Mouse (Mus musculus): ENCODE results near the gene Cish. TPM values are rescaled to one million over a fixed set of nuclear protein-coding genes. Genes with fewer than 3 reads are reported as not detected.

Cish gene
- polyA plus RNA-seq, 1 experiment from 2014 or later: 4.4 TPM

DNA sequence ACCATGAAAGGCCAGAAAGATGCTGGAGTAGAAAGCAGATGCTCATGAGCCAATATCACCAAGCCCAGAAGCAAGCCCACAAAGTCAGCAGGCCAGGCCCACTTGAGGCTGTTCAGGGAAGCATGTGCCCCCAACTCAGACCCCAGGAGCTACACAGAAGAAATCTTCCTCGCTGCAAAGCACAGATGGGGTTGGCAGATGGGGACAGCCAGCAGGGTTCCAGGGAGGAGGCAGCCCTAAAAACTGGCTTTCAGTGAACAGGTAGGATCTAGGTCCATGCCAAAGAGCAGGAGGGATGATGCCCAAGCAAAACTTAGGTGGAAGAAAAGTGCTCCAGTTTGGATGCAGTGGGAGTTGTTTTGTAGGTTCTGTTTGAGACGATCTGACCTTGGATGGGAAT is 35.4 kb upstream of the Cish start:
- H3K4me1 ChIP-seq (ENCODE audit: control insufficient read depth, insufficient read depth, low read length): no peaks in the 10 kb centered on the region
- 77% methylated on average over 2 of the region's 2 CpGs for WGBS
- ATAC-seq (ENCODE audit: insufficient number of reproducible peaks, low FRiP score, low TSS enrichment, low read depth): no peak

DNA sequence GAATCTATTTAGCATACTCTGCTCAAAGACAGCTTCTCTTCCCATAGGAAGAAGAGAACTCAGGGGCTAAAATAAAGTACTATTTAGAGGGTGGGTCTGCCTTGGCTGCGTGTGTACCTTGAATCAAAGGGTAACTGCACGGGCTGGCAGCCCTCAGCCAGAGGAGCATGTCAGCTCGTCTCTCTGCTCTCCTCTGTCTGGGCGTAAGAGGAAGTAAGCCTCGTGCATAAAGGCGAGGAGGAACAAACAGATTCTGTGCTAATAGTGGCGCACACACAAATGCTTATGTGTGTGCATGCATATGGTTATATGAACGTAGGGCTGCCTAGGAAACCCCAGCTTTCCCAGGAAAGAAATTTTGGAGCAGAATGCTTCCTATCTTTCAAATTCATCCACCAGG is 35.0 kb upstream of the Cish start:
- WGBS: 79% methylated on average over 8 of the region's 8 CpGs
- Histone ChIP-seq H3K9ac (ENCODE audit: low read length) (no peak overlapping the region), H3K4me1 (ENCODE audit: control insufficient read depth, insufficient read depth, low read length) (no peaks in the 10 kb centered on the region), H3K27ac (replicated peaks; ENCODE audit: low read depth, low read length) (no peak overlapping the region), H3K4me2 (ENCODE audit: low read depth, severe bottlenecking) (no peak overlapping the region), H3K4me3 (ENCODE audit: low read depth, low read length) (no peak overlapping the region), H3K27me3 (ENCODE audit: control insufficient read depth, insufficient read depth, low read length) (no peaks in the 10 kb centered on the region), H3K36me3 (ENCODE audit: control insufficient read depth, insufficient read depth, low read length) (no peaks in the 10 kb centered on the region), H3K9me3 (ENCODE audit: control insufficient read depth, low read length) (no peaks in the 10 kb centered on the region)
- ATAC-seq (ENCODE audit: insufficient number of reproducible peaks, low FRiP score, low TSS enrichment, low read depth) (no peak), DNase-seq (ENCODE audit: low spot score) (no peak)

More for the DNA sequence above, 35.4 kb upstream of the Cish start:
- no peak overlapping the region for H3K9ac ChIP-seq (ENCODE audit: low read length)
- no peaks in the 10 kb centered on the region for H3K9me3 ChIP-seq (ENCODE audit: control insufficient read depth, low read length)
- no peak overlapping the region for H3K4me2 ChIP-seq (ENCODE audit: low read depth, severe bottlenecking)
- no peaks in the 10 kb centered on the region for H3K27me3 ChIP-seq (ENCODE audit: control insufficient read depth, insufficient read depth, low read length)
- H3K4me3 ChIP-seq (ENCODE audit: low read depth, low read length): no peak overlapping the region
- H3K27ac ChIP-seq (replicated peaks; ENCODE audit: low read depth, low read length): no peak overlapping the region
- no peaks in the 10 kb centered on the region for H3K36me3 ChIP-seq (ENCODE audit: control insufficient read depth, insufficient read depth, low read length)
- no peak for DNase-seq (ENCODE audit: low spot score)

DNA sequence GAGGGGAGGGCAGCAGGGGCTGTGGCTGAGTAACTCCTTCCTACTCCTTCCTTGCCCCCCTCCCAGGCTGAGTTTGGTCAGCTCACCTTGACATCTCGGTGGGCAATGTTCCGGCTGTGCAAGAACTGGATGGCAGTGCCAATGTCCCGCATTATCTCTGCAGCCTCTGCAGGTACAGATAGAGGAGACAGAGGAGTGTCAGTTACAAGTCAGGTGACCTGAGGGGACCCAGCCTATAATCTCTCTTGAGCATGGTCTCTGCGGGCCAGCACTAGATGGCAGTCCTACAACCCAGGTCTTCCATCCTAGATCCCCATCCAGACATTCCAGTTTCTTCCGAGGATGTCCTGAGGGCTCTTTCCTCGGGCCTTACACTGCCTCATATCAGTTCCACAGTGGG is 34.0 kb upstream of the Cish start:
- WGBS: 72% methylated on average over 6 of the region's 6 CpGs

DNA sequence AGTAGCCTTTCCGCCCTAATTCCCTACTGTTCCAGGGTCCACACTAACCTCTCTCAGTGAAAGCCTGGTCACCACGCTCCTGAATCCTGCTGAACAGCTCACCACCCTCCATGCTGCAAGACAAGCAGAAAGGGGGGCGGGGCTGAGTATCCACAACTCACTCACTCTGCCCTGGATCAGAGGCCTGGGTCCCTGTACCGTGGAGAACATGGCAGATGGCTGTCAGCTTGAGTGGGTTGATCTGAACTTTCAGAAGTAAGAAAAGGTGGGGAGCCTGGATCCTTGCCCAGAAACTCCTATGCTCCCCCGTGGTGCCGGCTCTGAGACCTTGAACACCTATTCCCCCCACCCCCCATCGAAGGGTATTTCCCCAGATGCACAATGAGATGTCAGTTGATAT is 33.5 kb upstream of the Cish start:
- H3K9me3 ChIP-seq (ENCODE audit: control insufficient read depth, low read length): no peaks in the 10 kb centered on the region
- H3K36me3 ChIP-seq (ENCODE audit: control insufficient read depth, insufficient read depth, low read length): no peaks in the 10 kb centered on the region
- H3K27ac ChIP-seq (replicated peaks; ENCODE audit: low read depth, low read length): no peak overlapping the region
- no peaks in the 10 kb centered on the region for H3K4me1 ChIP-seq (ENCODE audit: control insufficient read depth, insufficient read depth, low read length)
- H3K4me3 ChIP-seq (ENCODE audit: low read depth, low read length): no peak overlapping the region
- ATAC-seq (ENCODE audit: insufficient number of reproducible peaks, low FRiP score, low TSS enrichment, low read depth) (no peak), DNase-seq (ENCODE audit: low spot score) (no peak)
- H3K9ac ChIP-seq (ENCODE audit: low read length): no peak overlapping the region
- no peak overlapping the region for H3K4me2 ChIP-seq (ENCODE audit: low read depth, severe bottlenecking)
- 81% methylated on average over 7 of the region's 7 CpGs for WGBS
- H3K27me3 ChIP-seq (ENCODE audit: control insufficient read depth, insufficient read depth, low read length): no peaks in the 10 kb centered on the region

More for the DNA sequence above, 34.0 kb upstream of the Cish start:
- DNase-seq (ENCODE audit: low spot score) (no peak), ATAC-seq (ENCODE audit: insufficient number of reproducible peaks, low FRiP score, low TSS enrichment, low read depth) (no peak)
- Histone ChIP-seq H3K27ac (replicated peaks; ENCODE audit: low read depth, low read length) (no peak overlapping the region), H3K4me3 (ENCODE audit: low read depth, low read length) (no peak overlapping the region), H3K36me3 (ENCODE audit: control insufficient read depth, insufficient read depth, low read length) (no peaks in the 10 kb centered on the region), H3K4me1 (ENCODE audit: control insufficient read depth, insufficient read depth, low read length) (no peaks in the 10 kb centered on the region), H3K9ac (ENCODE audit: low read length) (no peak overlapping the region), H3K27me3 (ENCODE audit: control insufficient read depth, insufficient read depth, low read length) (no peaks in the 10 kb centered on the region), H3K4me2 (ENCODE audit: low read depth, severe bottlenecking) (no peak overlapping the region), H3K9me3 (ENCODE audit: control insufficient read depth, low read length) (no peaks in the 10 kb centered on the region)

DNA sequence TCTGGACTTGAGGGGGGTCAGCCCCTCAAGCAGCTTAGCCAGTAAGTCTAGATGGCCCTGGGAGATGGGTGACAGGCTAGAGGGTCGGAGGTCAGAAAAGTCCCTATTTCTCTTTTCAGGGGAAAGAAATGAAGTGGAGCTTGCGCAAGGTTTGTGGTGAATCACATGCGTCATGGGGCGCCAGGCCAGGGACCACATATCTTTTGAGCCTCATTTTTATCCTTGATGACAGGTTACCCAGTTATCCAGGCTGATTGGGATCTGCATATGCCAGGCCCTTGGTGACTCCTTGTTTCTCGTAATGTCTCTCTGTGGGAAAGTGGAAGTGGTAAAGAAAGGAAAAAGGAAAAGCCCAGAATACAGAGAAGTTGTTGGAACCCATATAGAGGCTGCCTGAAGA is 31.9 kb upstream of the Cish start:
- Histone ChIP-seq H3K27ac (replicated peaks; ENCODE audit: low read depth, low read length) (no peak overlapping the region), H3K4me3 (ENCODE audit: low read depth, low read length) (no peak overlapping the region)
- WGBS: 90% methylated on average over 5 of the region's 5 CpGs

DNA sequence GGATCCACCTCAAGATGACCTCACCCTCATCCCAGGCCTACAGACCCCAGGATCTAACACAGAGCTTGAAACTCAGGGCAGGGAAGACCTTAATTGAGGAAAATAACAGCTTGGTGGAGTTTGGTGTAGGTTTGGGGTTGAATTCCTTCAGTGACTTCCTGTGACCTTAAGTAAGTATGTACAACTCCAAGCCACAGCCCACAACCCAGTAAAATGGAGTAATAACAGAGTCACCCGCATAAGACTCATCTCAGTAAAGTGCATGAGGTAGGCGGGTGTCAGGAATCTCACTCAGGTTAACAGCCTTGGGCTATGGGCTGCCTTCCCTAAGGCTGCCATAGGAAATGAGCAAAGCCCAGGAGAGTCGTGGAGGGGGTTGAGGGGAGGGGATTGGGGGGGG is 31.1 kb upstream of the Cish start:
- Histone ChIP-seq H3K9me3 (ENCODE audit: control insufficient read depth, low read length) (no peaks in the 10 kb centered on the region), H3K27me3 (ENCODE audit: control insufficient read depth, insufficient read depth, low read length) (no peaks in the 10 kb centered on the region), H3K4me2 (ENCODE audit: low read depth, severe bottlenecking) (no peak overlapping the region), H3K4me1 (ENCODE audit: control insufficient read depth, insufficient read depth, low read length) (no peaks in the 10 kb centered on the region), H3K4me3 (ENCODE audit: low read depth, low read length) (no peak overlapping the region), H3K36me3 (ENCODE audit: control insufficient read depth, insufficient read depth, low read length) (no peaks in the 10 kb centered on the region), H3K27ac (replicated peaks; ENCODE audit: low read depth, low read length) (no peak overlapping the region), H3K9ac (ENCODE audit: low read length) (no peak overlapping the region)
- DNase-seq (ENCODE audit: low spot score) (no peak), ATAC-seq (ENCODE audit: insufficient number of reproducible peaks, low FRiP score, low TSS enrichment, low read depth) (no peak)
- 59% methylated on average over 3 of the region's 3 CpGs for WGBS

More for the DNA sequence above, 31.9 kb upstream of the Cish start:
- H3K9ac ChIP-seq (ENCODE audit: low read length): no peak overlapping the region
- no peaks in the 10 kb centered on the region for H3K9me3 ChIP-seq (ENCODE audit: control insufficient read depth, low read length)
- no peak overlapping the region for H3K4me2 ChIP-seq (ENCODE audit: low read depth, severe bottlenecking)
- ATAC-seq (ENCODE audit: insufficient number of reproducible peaks, low FRiP score, low TSS enrichment, low read depth) (no peak), DNase-seq (ENCODE audit: low spot score) (no peak)
- H3K27me3 ChIP-seq (ENCODE audit: control insufficient read depth, insufficient read depth, low read length): no peaks in the 10 kb centered on the region
- H3K4me1 ChIP-seq (ENCODE audit: control insufficient read depth, insufficient read depth, low read length): no peaks in the 10 kb centered on the region
- H3K36me3 ChIP-seq (ENCODE audit: control insufficient read depth, insufficient read depth, low read length): no peaks in the 10 kb centered on the region

DNA sequence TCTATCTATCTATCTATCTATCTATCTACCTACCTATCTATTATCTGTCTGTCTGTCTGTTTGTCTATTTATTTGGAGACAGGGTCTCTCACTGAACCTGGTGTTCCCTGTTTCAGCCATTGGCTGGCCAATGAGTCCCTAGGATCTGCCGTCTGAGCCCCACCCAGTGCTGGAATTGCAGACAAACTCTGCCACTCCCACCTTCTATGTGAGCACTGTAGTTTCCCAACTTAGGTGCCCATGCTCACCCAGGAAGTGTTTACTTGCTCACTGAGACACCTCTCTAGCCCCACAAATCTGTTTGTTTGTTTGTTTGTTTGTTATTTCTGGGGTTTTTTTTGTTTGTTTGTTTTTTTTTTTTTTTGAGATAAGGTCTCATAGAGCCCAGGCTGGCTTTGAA is 28.8 kb upstream of the Cish start:
- Histone ChIP-seq H3K4me3 (ENCODE audit: low read depth, low read length) (no peak overlapping the region), H3K4me1 (ENCODE audit: control insufficient read depth, insufficient read depth, low read length) (no peaks in the 10 kb centered on the region), H3K36me3 (ENCODE audit: control insufficient read depth, insufficient read depth, low read length) (no peaks in the 10 kb centered on the region), H3K27ac (replicated peaks; ENCODE audit: low read depth, low read length) (no peak overlapping the region), H3K27me3 (ENCODE audit: control insufficient read depth, insufficient read depth, low read length) (no peaks in the 10 kb centered on the region), H3K4me2 (ENCODE audit: low read depth, severe bottlenecking) (no peak overlapping the region), H3K9me3 (ENCODE audit: control insufficient read depth, low read length) (no peaks in the 10 kb centered on the region), H3K9ac (ENCODE audit: low read length) (no peak overlapping the region)
- DNase-seq (ENCODE audit: low spot score) (no peak), ATAC-seq (ENCODE audit: insufficient number of reproducible peaks, low FRiP score, low TSS enrichment, low read depth) (no peak)
- WGBS: 69% methylated on average over 1 of the region's 1 CpGs

DNA sequence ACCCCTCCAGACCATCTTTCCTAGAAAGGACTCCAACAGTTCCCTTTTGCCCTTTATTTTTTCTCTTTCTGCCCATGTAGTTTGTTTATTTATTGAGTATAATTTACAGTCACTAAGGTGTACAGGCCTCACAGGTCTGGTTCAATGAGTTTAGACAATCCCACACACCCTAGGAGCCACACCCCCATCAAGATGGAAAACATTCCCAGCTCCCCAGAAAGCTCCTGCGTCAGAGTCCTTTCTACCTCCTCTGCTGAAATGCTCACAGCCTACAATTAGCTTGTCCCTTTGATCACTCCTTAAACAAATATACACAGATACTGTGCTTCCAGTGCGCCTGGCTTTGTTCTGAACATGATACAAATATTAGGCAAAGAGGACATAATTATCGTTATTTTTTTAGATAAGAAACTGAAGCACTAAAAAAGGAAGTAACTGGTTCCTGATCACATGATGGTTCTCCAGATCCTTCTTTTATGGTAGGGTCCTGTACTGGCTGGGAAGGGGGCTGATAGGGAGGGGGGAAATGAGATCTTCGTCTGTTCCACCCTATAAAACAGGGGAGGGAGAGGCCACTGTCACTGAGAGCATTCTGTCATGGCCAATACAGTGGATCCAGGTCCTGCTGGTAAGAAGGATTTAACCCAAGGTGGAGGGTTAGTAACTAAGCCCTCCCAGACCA is 28.0 kb upstream of the Cish start:
- no peak for ATAC-seq (ENCODE audit: insufficient number of reproducible peaks, low FRiP score, low TSS enrichment, low read depth)
- no peak for DNase-seq (ENCODE audit: low spot score)
- Histone ChIP-seq H3K9me3 (ENCODE audit: control insufficient read depth, low read length) (no peaks in the 10 kb centered on the region), H3K36me3 (ENCODE audit: control insufficient read depth, insufficient read depth, low read length) (no peaks in the 10 kb centered on the region), H3K9ac (ENCODE audit: low read length) (no peak overlapping the region), H3K4me3 (ENCODE audit: low read depth, low read length) (no peak overlapping the region), H3K27me3 (ENCODE audit: control insufficient read depth, insufficient read depth, low read length) (no peaks in the 10 kb centered on the region), H3K27ac (replicated peaks; ENCODE audit: low read depth, low read length) (no peak overlapping the region), H3K4me1 (ENCODE audit: control insufficient read depth, insufficient read depth, low read length) (no peaks in the 10 kb centered on the region), H3K4me2 (ENCODE audit: low read depth, severe bottlenecking) (no peak overlapping the region)
- 23% methylated on average over 4 of the region's 4 CpGs for WGBS

DNA sequence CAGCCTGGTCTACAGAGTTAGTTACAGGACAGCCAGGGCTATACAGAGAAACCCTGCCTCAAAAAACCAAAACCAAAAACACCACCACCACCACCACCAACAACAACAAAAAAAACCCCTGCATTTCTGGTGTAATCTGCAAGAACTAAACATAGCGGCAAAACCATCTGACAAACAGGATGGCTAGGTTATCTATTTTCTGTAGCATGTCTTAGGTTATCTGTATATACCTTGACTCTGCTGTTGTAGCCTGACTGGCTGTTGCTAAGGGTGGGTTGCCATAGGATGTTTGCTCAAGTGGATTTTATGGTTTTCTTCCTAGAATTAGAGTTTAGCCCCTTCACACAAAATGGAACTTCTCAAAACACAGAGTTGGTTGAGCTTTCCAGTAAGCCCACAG is 26.1 kb upstream of the Cish start:
- DNase-seq (ENCODE audit: low spot score) (no peak), ATAC-seq (ENCODE audit: insufficient number of reproducible peaks, low FRiP score, low TSS enrichment, low read depth) (no peak)
- H3K9me3 ChIP-seq (ENCODE audit: control insufficient read depth, low read length): no peaks in the 10 kb centered on the region
- H3K27ac ChIP-seq (replicated peaks; ENCODE audit: low read depth, low read length): no peak overlapping the region
- no peaks in the 10 kb centered on the region for H3K27me3 ChIP-seq (ENCODE audit: control insufficient read depth, insufficient read depth, low read length)
- H3K9ac ChIP-seq (ENCODE audit: low read length): no peak overlapping the region
- 97% methylated on average over 1 of the region's 1 CpGs for WGBS
- no peak overlapping the region for H3K4me2 ChIP-seq (ENCODE audit: low read depth, severe bottlenecking)
- no peaks in the 10 kb centered on the region for H3K36me3 ChIP-seq (ENCODE audit: control insufficient read depth, insufficient read depth, low read length)
- H3K4me1 ChIP-seq (ENCODE audit: control insufficient read depth, insufficient read depth, low read length): no peaks in the 10 kb centered on the region
- no peak overlapping the region for H3K4me3 ChIP-seq (ENCODE audit: low read depth, low read length)

Measured in limb, embryonic 11.5 days (tissue).